Mouse (Mus musculus) megakaryocyte-erythroid progenitor cell, adult 5 weeks (primary cell): ENCODE data around the gene Mrpl1. TPM values are rescaled to one million over a fixed set of nuclear protein-coding genes. Genes with fewer than 3 reads are reported as not detected.

Experiments used
- polyA plus RNA-seq: library from polyadenylated mRNA; stranded (reverse); fragments of >175 nt; gene quantifications from 2 replicates; pipeline ENCODE4 v1.2.3, GENCODE M21; 2012

Gene Mrpl1
- polyA plus RNA-seq = 1.5 and 1.8 TPM in 2 replicates

GRCm38 (mm10) chr5:96209459-96209858 is at the start of gene Mrpl1:
TSS of gene Mrpl1 (plus strand) at chr5:96209493.

DNA sequence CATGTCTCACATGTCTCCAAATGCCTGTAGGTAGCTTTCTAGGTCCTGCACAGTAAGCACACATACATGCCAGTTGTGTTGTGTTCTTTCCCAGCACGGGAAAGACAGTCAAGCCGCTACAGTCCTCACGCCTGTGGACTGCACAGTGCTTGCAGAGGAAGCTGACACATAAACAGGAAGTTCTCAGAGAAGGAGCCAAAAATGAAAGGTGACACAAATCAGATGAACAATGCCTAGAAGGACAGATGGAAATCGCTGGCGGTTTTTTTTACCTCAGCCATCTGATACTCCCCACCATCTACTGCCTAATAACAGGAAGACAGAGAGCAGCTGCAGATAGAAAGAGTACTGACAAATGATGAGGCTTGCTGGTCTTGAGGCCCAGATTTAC is 45.3 kb upstream of the Mrpl1 start, which contains the start of gene Cnot6l:
Gene Cnot6l (minus strand): TSS at position 151 of the 391 bp plus-strand sequence.

Other genes with a start within 250 kb of the Mrpl1 start
- gene Cnot6l, start 45.3 kb upstream of the Mrpl1 start, polyA plus RNA-seq = 2.3 and 3.2 TPM in 2 replicates
- gene Fras1, start 164.5 kb downstream of the Mrpl1 start, polyA plus RNA-seq = under 0.01 TPM in 2 replicates